Mouse (Mus musculus) midbrain, embryonic 10.5 days (tissue): ENCODE results near the gene Olfr986. TPM values are rescaled to one million over a fixed set of nuclear protein-coding genes. Genes with fewer than 3 reads are reported as not detected.
A peak's percentile ranks its signal among the peaks of the same experiment; 100 is the strongest.
"Not testable (repeated sequence)": the region's sequence is repeated elsewhere in the genome, so short reads cannot be mapped to it uniquely, and the experiment has no call there.

ENCODE experiments used
- DNase-seq: peaks from one replicate; pipeline ENCODE4 v3.0.0-alpha.2; 2017; ENCODE audit warnings: low spot score
- H3K27ac ChIP-seq: fragments of 300-500 bp; sonication (generic); replicated peaks from 2 replicates; pipeline ENCODE4 v1.5.1; 2016; ENCODE audit warnings: mild to moderate bottlenecking
- H3K27me3 ChIP-seq: fragments of 300-500 bp; sonication (generic); 2 replicates; pipeline ENCODE4 v1.6.1; 2016; ENCODE audit warnings: low read depth, mild to moderate bottlenecking; ENCODE audit not compliant: poor library complexity, severe bottlenecking
- H3K36me3 ChIP-seq: fragments of 300-500 bp; sonication (generic); 2 replicates; pipeline ENCODE4 v1.6.1; 2016; ENCODE audit warnings: mild to moderate bottlenecking, moderate library complexity
- H3K4me1 ChIP-seq: fragments of 300-500 bp; sonication (generic); 2 replicates; pipeline ENCODE4 v1.6.1; 2016
- H3K4me3 ChIP-seq: fragments of 300-500 bp; sonication (generic); 2 replicates; pipeline ENCODE4 v1.5.1; 2016; ENCODE audit warnings: mild to moderate bottlenecking, moderate library complexity
- H3K9me3 ChIP-seq: fragments of 300-500 bp; sonication (generic); replicated peaks from 2 replicates; pipeline ENCODE4 v1.6.1; 2016; ENCODE audit warnings: mild to moderate bottlenecking
- WGBS: fragments of 180-500 bp; shearing (Covaris S2); methylation state at CpG from one replicate; pipeline ENCODE4 v1.1.7; 2016; 5-methylcytosine and 5-hydroxymethylcytosine counted together
- polyA plus RNA-seq: library from polyadenylated mRNA; unstranded; fragments of >200 nt; fragmentation: Nextera tagmentation; extraction: Ambion mirVana; gene quantifications from 2 replicates; pipeline ENCODE4 v1.2.1, GENCODE M21; 2016

The Olfr986 gene
- polyA plus RNA-seq, result not detected in 2 replicates

- DNase-seq, result no peak
- no peaks in the 10 kb centered on the region for H3K4me1 ChIP-seq
- no peak within 1 kb of the TSS for H3K27ac ChIP-seq
- no peaks in the 10 kb centered on the region for H3K27me3 ChIP-seq
- WGBS, result 90% methylated on average over 5 of the region's 5 CpGs
- H3K36me3 ChIP-seq, result no peaks in the 10 kb centered on the region
- no peak within 1 kb of the TSS for H3K4me3 ChIP-seq
- no peaks in the 10 kb centered on the region for H3K9me3 ChIP-seq
Measured at GRCm38 (mm10) chr9:40180620-40181019, at the start of gene Olfr986. Olfr986 (plus strand) TSS chr9:40180920.

- no peaks in the 10 kb centered on the region for H3K36me3 ChIP-seq
- no peaks in the 10 kb centered on the region for H3K4me1 ChIP-seq
- no peak for DNase-seq
- 88% methylated on average over 6 of the region's 6 CpGs for WGBS
- no peaks in the 10 kb centered on the region for H3K27me3 ChIP-seq
- no peaks in the 10 kb centered on the region for H3K9me3 ChIP-seq
- no peak overlapping the region for H3K27ac ChIP-seq
- H3K4me3 ChIP-seq, result no peak overlapping the region
Measured at GRCm38 (mm10) chr9:40136987-40137688, 43.6 kb upstream of the Olfr986 start.

- no peak for DNase-seq
- H3K4me1 ChIP-seq, result no peaks in the 10 kb centered on the region
- no peaks in the 10 kb centered on the region for H3K36me3 ChIP-seq
- H3K27me3 ChIP-seq, result no peaks in the 10 kb centered on the region
- H3K4me3 ChIP-seq, result no peak overlapping the region
- WGBS, result 71% methylated on average over 4 of the region's 4 CpGs
- H3K27ac ChIP-seq, result no peak overlapping the region
- no peaks in the 10 kb centered on the region for H3K9me3 ChIP-seq
Measured at GRCm38 (mm10) chr9:40139484-40139883, 41.2 kb upstream of the Olfr986 start.

- 73% methylated on average over 1 of the region's 1 CpGs for WGBS
- DNase-seq, result no peak
Measured at GRCm38 (mm10) chr9:40141544-40141943, 39.2 kb upstream of the Olfr986 start.

GRCm38 (mm10) chr9:40155118-40155644, 25.5 kb upstream of the Olfr986 start:
- WGBS, result 84% methylated on average over 4 of the region's 4 CpGs
- H3K9me3 ChIP-seq, result no peaks in the 10 kb centered on the region
- no peak overlapping the region for H3K27ac ChIP-seq
- no peak for DNase-seq
- H3K36me3 ChIP-seq, result no peaks in the 10 kb centered on the region
- no peaks in the 10 kb centered on the region for H3K4me1 ChIP-seq
- H3K27me3 ChIP-seq, result no peaks in the 10 kb centered on the region
- no peak overlapping the region for H3K4me3 ChIP-seq

More at GRCm38 (mm10) chr9:40141544-40141943, 39.2 kb upstream of the Olfr986 start:
- Histone ChIP-seq H3K27me3 (no peaks in the 10 kb centered on the region), H3K36me3 (no peaks in the 10 kb centered on the region), H3K4me1 (no peaks in the 10 kb centered on the region), H3K4me3 (no peak overlapping the region), H3K27ac (no peak overlapping the region), H3K9me3 (no peaks in the 10 kb centered on the region)

GRCm38 (mm10) chr9:40166446-40166845, 14.3 kb upstream of the Olfr986 start:
- Histone ChIP-seq H3K27ac (no peak overlapping the region), H3K4me1 (no peaks in the 10 kb centered on the region), H3K36me3 (no peaks in the 10 kb centered on the region), H3K4me3 (no peak overlapping the region), H3K27me3 (no peaks in the 10 kb centered on the region), H3K9me3 (0 out of 2 replicates have a peak, but pooled peaks cover 5% of the 10 kb centered on the region)
- DNase-seq, result no peak
- WGBS, result 93% methylated on average over 1 of the region's 1 CpGs

GRCm38 (mm10) chr9:40177017-40177416, 3.7 kb upstream of the Olfr986 start:
- Histone ChIP-seq H3K4me1 (no peaks in the 10 kb centered on the region), H3K27me3 (no peaks in the 10 kb centered on the region), H3K27ac (no peak overlapping the region), H3K9me3 (no peaks in the 10 kb centered on the region), H3K36me3 (no peaks in the 10 kb centered on the region), H3K4me3 (no peak overlapping the region)
- WGBS, result 87% methylated on average over 6 of the region's 6 CpGs
- no peak for DNase-seq

- H3K36me3 ChIP-seq, H3K27me3 ChIP-seq, H3K4me1 ChIP-seq, H3K4me3 ChIP-seq, H3K9me3 ChIP-seq, H3K27ac ChIP-seq, DNase-seq: not testable (repeated sequence)
- 82% methylated on average over 2 of the region's 2 CpGs for WGBS
Measured at GRCm38 (mm10) chr9:40185166-40185565, 4.4 kb downstream of the Olfr986 start.

GRCm38 (mm10) chr9:40191086-40191876, 10.6 kb downstream of the Olfr986 start:
- 93% methylated on average over 8 of the region's 9 CpGs for WGBS
- peak overlapping the region; percentile 93 for H3K27ac ChIP-seq
- no peak for DNase-seq
- no peaks in the 10 kb centered on the region for H3K27me3 ChIP-seq
- peak overlapping the region; percentile 73 for H3K4me3 ChIP-seq
- peaks cover 19% of the 10 kb centered on the region for H3K4me1 ChIP-seq
- H3K9me3 ChIP-seq, result no peaks in the 10 kb centered on the region
- H3K36me3 ChIP-seq, result 0 out of 2 replicates have a peak, but pooled peaks cover 3% of the 10 kb centered on the region

- peak within 1 kb of the TSS; percentile 93 for H3K27ac ChIP-seq
- H3K4me1 ChIP-seq, result peaks cover 19% of the 10 kb centered on the region
- peak; percentile 92 for DNase-seq
- H3K27me3 ChIP-seq, result no peaks in the 10 kb centered on the region
- peak within 1 kb of the TSS; percentile 73 for H3K4me3 ChIP-seq
- 0 out of 2 replicates have a peak, but pooled peaks cover 8% of the 10 kb centered on the region for H3K36me3 ChIP-seq
- no peaks in the 10 kb centered on the region for H3K9me3 ChIP-seq
- under 1% methylated on average over 55 of the region's 63 CpGs for WGBS
Measured at GRCm38 (mm10) chr9:40192098-40193038, 11.6 kb downstream of the Olfr986 start, which contains the start of gene Zfp202. Zfp202 (plus strand) TSS chr9:40192316.

GRCm38 (mm10) chr9:40195981-40196380, 15.3 kb downstream of the Olfr986 start:
- H3K36me3 ChIP-seq, result peaks cover 14% of the 10 kb centered on the region; the same call in 1 of the 2 replicates
- no peaks in the 10 kb centered on the region for H3K27me3 ChIP-seq
- WGBS, result 89% methylated on average over 3 of the region's 3 CpGs
- H3K27ac ChIP-seq, result no peak overlapping the region
- peaks cover 19% of the 10 kb centered on the region for H3K4me1 ChIP-seq
- no peaks in the 10 kb centered on the region for H3K9me3 ChIP-seq
- no peak overlapping the region for H3K4me3 ChIP-seq
- no peak for DNase-seq

- DNase-seq, result no peak
- H3K4me1 ChIP-seq, result no peaks in the 10 kb centered on the region
- H3K36me3 ChIP-seq, result peaks cover 57% of the 10 kb centered on the region
- WGBS, result 90% methylated on average over 5 of the region's 5 CpGs
- H3K27me3 ChIP-seq, result no peaks in the 10 kb centered on the region
- H3K9me3 ChIP-seq, result no peaks in the 10 kb centered on the region
- H3K4me3 ChIP-seq, result no peak overlapping the region
- no peak overlapping the region for H3K27ac ChIP-seq
Measured at GRCm38 (mm10) chr9:40206546-40206950, 25.8 kb downstream of the Olfr986 start.
